Mouse (Mus musculus): ENCODE results near the gene Ms4a3.

DNA sequence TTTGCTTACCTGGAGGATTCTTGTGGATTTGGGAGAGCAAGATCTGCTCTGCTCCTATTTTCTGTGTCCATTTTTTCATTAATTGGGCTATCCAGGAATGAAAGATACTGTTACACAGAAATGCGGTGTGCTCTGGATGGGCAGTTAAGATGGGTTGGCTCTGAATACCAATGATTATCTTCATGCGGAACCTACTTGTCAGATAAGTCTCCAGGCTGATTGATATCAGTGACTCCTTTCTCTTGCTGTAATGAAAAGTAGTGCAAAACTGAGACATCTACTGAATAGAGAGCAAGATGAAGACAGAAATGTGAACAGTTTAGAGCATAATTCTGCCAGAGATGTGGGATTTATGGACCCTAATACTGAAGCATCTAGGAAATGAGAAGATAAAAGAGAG lies 17.1 kb downstream of the Ms4a3 start, which contains the start of gene Ms4a2:
- TF ChIP-seq POLR2A (IDR thresholded peaks at IDR 0.05; ENCODE audit: control insufficient read depth, extremely low read depth, insufficient read depth, low read length, poor library complexity) (no peak), CTCF (IDR thresholded peaks at IDR 0.05; ENCODE audit: borderline replicate concordance, control insufficient read depth, extremely low read depth, insufficient read depth, low read length, poor library complexity) (no peak)
